Mouse (Mus musculus): Measurements from ENCODE around the gene Mta1.
A peak's percentile ranks its signal among the peaks of the same experiment; 100 is the strongest.

GRCm38 (mm10) chr12:113142021-113142975, 44.2 kb downstream of the Mta1 start:
- TF ChIP-seq CTCF (IDR thresholded peaks at IDR 0.05; ENCODE audit: control insufficient read depth, insufficient read depth, insufficient read length) = no peak
- TF ChIP-seq MAX (IDR thresholded peaks at IDR 0.05) = peak; percentile 11
